Mouse (Mus musculus) kidney, adult 2 months (tissue): ENCODE results near the gene Cpt1b.

Experiments used
- CTCF ChIP-seq: fragments of 200-500 bp; conservative IDR thresholded peaks from 2 replicates; pipeline ENCODE4 v1.5.1; 2011; ENCODE audit warnings: low read depth, mild to moderate bottlenecking, control low read depth, low read length, moderate library complexity, mixed read lengths; ENCODE audit not compliant: insufficient read depth, insufficient read length
- POLR2A ChIP-seq: fragments of 200-500 bp; IDR thresholded peaks from one replicate; pipeline ENCODE4 v1.6.1; 2011; ENCODE audit warnings: low read depth, low read length, control low read depth

GRCm38 (mm10) chr15:89378831-89379401 lies 46.7 kb downstream of the Cpt1b start, which contains the start of gene Odf3b:
- TF ChIP-seq POLR2A (no peak), CTCF (no peak)
